Mouse (Mus musculus) gastrocnemius, postnatal 36 days (tissue): ENCODE measurements at regions not wholly inside any gene's neighbourhood (a gene's known extent, or its start where the extent isn't known, plus 50 kb on each side); places are given as distances from the start of the nearest gene placed in this dataset.
A peak's percentile ranks its signal among the peaks of the same experiment; 100 is the strongest.
"Not testable (repeated sequence)": the region's sequence is repeated elsewhere in the genome, so short reads cannot be mapped to it uniquely, and the experiment has no call there.

Source experiments
- DNase-seq, 2 experiments: peaks; one replicate each; pipeline ENCODE4 v3.0.0; 2022
- intact Hi-C: fragments of 180-260 bp; cut with DNase I; formaldehyde crosslinking; loops from one replicate; pipeline ENCODE4 v1.15.1; 2025

- intact Hi-C loops, DNase-seq: not testable (repeated sequence)
Observed at GRCm38 (mm10) chr17:9066633-9067032, 78.5 kb downstream of the 1700010I14Rik start.

GRCm38 (mm10) chr17:9068859-9069602 lies 80.9 kb downstream of the 1700010I14Rik start:
- DNase-seq: no peak
- intact Hi-C loops: no loop called here

GRCm38 (mm10) chr17:9083629-9084028 lies 95.5 kb downstream of the 1700010I14Rik start:
- intact Hi-C loops: no loop called here
- no peak for DNase-seq

- intact Hi-C loops: no loop called here
- no peak for DNase-seq
Observed at GRCm38 (mm10) chr17:9127866-9128265, 139.7 kb downstream of the 1700010I14Rik start.

- DNase-seq: no peak
- intact Hi-C loops: loop anchor here (5.0 kb wide), 1 partner anchor 113 kb away; no protein-coding TSS in a partner anchor
Observed at GRCm38 (mm10) chr17:9145605-9146223, 157.6 kb downstream of the 1700010I14Rik start.

GRCm38 (mm10) chr17:9150654-9151053 lies 162.5 kb downstream of the 1700010I14Rik start:
- DNase-seq: no peak
- intact Hi-C loops: no loop called here

- no peak for DNase-seq
- intact Hi-C loops: loop anchor here (10.0 kb wide), 2 partner anchors 1153 to 1583 kb away; partner anchors contain the start of gene Qk
Observed at GRCm38 (mm10) chr17:9162148-9162547, 174.0 kb downstream of the 1700010I14Rik start.

GRCm38 (mm10) chr17:9162676-9163075 lies 174.5 kb downstream of the 1700010I14Rik start:
- intact Hi-C loops: loop anchor here (10.0 kb wide), 2 partner anchors 1152 to 1582 kb away; partner anchors contain the start of gene Qk
- DNase-seq: no peak

GRCm38 (mm10) chr17:9163285-9163684 lies 175.2 kb downstream of the 1700010I14Rik start:
- intact Hi-C loops: loop anchor here (10.0 kb wide), 2 partner anchors 1152 to 1582 kb away; partner anchors contain the start of gene Qk
- DNase-seq: no peak

GRCm38 (mm10) chr17:9164501-9164900 lies 176.4 kb downstream of the 1700010I14Rik start:
- intact Hi-C loops: loop anchor here (10.0 kb wide), 2 partner anchors 1150 to 1580 kb away; partner anchors contain the start of gene Qk
- DNase-seq: no peak

GRCm38 (mm10) chr17:9167161-9167560 lies 179.0 kb downstream of the 1700010I14Rik start:
- intact Hi-C loops: loop anchor here (5.0 to 10.0 kb wide), 3 partner anchors 590 to 1578 kb away; partner anchors contain the start of gene Qk
- no peak for DNase-seq

GRCm38 (mm10) chr17:9167571-9168201 lies 179.6 kb downstream of the 1700010I14Rik start:
- DNase-seq: no peak
- intact Hi-C loops: loop anchor here (5.0 to 10.0 kb wide), 3 partner anchors 590 to 1577 kb away; partner anchors contain the start of gene Qk

GRCm38 (mm10) chr17:9168411-9168810 lies 180.3 kb downstream of the 1700010I14Rik start:
- intact Hi-C loops: loop anchor here (5.0 to 10.0 kb wide), 3 partner anchors 589 to 1576 kb away; partner anchors contain the start of gene Qk
- peak; percentile 46 to 51 for DNase-seq

GRCm38 (mm10) chr17:9169371-9169770 lies 181.2 kb downstream of the 1700010I14Rik start:
- peak in 1 of 2 experiments; percentile 29 for DNase-seq
- intact Hi-C loops: loop anchor here (5.0 to 10.0 kb wide), 3 partner anchors 588 to 1575 kb away; partner anchors contain the start of gene Qk

GRCm38 (mm10) chr17:9197160-9197559 lies 209.0 kb downstream of the 1700010I14Rik start:
- no peak for DNase-seq
- intact Hi-C loops: no loop called here

GRCm38 (mm10) chr17:9200386-9200785 lies 212.3 kb downstream of the 1700010I14Rik start:
- DNase-seq: no peak
- intact Hi-C loops: no loop called here

- intact Hi-C loops: no loop called here
- DNase-seq: no peak
Observed at GRCm38 (mm10) chr17:9202496-9202895, 214.4 kb downstream of the 1700010I14Rik start.

- DNase-seq: no peak
- intact Hi-C loops: no loop called here
Observed at GRCm38 (mm10) chr17:9210626-9211025, 211.2 kb upstream of the Gm17728 start.

- no peak for DNase-seq
- intact Hi-C loops: no loop called here
Observed at GRCm38 (mm10) chr17:9223097-9223496, 198.8 kb upstream of the Gm17728 start.

GRCm38 (mm10) chr17:9227872-9228575 lies 193.8 kb upstream of the Gm17728 start:
- intact Hi-C loops: no loop called here
- DNase-seq: peak; percentile 11 to 33
